Mouse (Mus musculus): ENCODE data around the gene Zfp64.
"Not testable (repeated sequence)": the region's sequence is repeated elsewhere in the genome, so short reads cannot be mapped to it uniquely, and the experiment has no call there.

Zfp64 gene

DNA sequence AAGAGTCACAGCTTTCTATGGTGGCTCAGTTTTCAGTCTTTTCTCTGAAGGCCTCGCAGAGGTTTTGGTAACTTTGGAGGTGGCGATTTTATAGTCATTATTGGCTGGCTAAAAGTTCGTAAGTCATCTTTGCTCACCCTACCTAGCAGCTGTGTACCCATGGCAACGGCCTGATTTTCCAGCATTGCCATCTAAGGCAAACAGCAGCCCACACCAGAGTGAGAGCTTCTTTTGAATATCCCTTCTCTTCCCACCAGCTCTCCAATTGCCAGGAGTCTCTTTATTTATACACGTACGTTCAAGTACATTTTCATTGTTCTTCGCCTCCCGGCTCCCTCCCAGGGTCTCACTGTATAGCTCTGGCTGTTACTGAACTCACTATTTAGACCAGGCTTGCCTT lies 59.9 kb downstream of the Zfp64 start:
- DNase-seq (ENCODE audit: low spot score), result no peak

DNA sequence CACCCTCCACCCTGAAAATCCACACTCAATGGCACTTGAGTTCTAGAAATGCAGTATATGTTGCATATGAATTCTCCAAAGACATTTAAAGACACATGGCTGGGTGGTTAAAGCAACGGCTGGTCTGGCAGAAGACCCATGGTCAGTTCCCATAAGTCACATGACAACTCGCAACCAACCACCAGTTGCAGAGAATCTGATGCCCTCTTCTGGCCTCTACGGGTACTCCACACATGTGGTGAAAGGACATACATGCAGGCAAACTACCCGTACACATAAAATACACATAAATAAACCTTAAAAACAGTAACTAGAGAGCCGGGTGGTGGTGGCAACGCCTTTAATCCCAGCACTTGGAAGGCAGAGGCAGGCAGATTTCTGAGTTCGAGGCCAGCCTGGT lies 60.6 kb downstream of the Zfp64 start:
- no peak for DNase-seq (ENCODE audit: low spot score)

DNA sequence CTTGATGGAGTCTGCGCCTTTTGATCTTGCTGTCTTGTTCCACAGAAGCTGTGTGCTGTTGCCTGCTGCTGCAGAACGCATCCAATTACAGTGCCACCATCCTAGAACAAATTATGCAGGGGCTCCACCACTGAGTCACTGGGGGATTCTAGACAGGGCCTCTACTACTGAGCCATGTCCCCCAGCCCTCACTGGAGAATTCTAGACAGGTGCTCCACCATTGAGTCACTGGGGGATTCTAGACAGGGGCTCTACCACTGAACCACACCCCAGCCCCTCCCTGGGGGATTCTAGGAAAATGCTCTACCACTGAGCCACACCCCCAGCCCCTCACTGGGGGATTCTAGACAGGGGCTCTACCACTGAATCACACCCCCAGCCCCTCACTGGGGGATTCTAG lies 63.3 kb downstream of the Zfp64 start:
- DNase-seq (ENCODE audit: low spot score), result no peak

DNA sequence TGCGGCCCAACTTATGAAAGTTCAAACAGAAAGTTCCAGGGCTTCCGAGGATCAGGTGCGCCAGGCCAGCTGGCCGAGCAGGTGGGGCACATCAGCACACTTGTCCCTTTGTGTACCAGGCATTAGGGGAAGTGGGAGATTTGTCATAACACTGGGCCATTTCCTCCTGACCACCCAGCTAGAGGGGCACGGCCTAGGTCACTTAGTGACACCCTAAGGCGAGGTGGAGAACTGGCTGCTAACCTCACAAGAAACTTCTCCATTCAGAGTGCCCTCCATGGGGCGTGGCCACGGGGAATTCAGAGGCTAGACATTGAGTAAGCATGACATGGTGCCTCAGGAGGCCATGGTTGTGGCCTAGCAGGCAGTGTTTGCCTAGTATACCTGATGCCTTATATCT lies 70.7 kb downstream of the Zfp64 start:
- no peak for DNase-seq (ENCODE audit: low spot score)

DNA sequence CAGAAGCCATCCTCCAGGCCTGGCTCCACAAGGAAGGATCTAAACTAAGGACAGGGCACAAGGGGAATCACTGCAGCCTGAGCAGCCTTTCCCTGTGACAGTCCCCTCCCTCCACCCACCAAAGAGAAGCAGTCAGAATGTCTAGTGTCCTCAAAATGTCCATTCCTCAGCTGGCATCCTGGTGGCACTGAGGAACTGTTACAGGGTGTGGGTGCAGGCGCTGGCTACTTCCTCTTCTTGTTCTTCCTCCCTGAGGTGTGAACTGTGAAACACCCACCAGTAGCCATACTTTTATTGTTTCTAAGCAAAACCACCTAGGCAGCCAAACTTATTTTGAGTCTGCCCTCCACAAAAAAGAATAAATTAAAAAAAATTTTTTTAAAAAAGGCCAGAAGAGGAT lies 72.4 kb downstream of the Zfp64 start:
- no peak for DNase-seq (ENCODE audit: low spot score)

DNA sequence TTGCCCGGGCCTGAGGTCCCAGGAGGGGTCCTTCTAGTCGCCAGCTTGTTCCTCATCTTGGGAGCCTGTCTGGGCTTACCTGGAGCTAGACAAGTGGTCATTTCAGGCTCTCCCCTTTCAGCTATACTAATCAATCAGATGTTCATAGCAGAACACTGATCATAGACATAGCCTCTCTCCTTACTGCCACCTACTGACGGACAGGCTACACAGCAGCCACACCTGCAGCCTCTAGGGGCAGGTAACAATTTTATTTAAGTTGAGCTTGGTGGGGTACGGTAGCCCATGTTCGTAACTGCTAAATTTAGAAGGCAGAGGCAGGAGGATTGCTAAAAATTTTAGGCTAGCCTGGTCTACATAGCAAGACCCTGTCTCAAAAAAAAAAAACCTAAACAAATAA lies 73.5 kb downstream of the Zfp64 start:
- DNase-seq (ENCODE audit: low spot score), result no peak

DNA sequence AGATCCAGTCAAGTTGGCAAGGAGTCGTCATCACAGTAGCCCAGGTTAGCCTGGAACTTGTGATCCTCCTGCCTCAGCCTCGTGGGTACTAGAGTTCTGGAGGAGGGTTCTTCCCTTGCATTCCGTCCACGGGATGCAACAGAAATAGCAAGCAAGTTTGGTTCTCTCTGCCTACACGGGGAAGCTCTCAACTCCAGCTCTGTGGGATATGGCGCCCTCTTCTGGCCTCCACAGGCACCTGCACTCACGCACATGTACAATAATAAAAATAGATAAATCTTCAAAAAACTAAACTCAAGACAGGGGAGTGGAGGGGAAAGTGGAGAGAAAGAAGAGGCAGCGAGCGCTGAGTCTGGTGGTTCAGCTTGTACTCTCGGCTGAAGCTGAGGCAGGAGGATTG lies 75.8 kb downstream of the Zfp64 start:
- no peak for DNase-seq (ENCODE audit: low spot score)

DNA sequence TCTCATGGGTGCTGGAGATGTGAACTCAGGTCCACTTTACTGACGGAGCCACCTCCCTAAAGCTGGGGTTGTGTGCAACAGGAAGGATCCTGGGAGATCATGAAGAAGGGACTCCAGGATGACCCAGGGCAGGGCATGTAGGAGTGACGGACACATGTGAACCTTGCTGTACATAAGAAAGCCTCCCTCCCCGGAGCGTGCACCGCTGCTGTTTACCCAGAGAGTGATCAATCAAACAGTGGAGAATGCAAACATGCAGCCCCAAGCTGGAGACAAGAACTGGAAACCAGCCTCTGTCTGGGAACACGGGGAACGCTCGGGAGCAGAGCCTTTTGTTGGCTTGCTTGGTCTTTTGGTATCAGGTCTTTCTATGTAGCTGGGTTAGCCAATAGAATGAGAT lies 76.7 kb downstream of the Zfp64 start:
- DNase-seq (ENCODE audit: low spot score), result no peak

DNA sequence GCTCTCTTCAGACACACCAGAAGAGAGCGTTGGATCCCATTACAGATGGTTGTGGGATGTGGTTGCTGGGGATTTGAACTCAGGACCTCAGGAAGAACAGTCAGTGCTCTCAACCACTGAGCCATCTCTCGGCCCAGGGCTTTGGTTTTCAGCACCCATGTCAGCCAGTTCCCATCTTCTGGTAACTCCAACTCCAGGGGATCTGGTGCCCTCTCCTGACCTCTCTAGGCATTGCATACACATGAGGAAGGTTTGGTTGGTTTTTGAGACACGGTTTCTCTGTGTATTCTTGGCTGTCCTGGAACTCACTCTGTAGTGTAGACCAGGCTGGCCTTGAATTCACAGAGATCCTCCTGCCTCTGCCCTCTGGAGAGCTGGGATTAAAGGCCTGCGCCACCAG lies 77.2 kb downstream of the Zfp64 start:
- no peak for DNase-seq (ENCODE audit: low spot score)

DNA sequence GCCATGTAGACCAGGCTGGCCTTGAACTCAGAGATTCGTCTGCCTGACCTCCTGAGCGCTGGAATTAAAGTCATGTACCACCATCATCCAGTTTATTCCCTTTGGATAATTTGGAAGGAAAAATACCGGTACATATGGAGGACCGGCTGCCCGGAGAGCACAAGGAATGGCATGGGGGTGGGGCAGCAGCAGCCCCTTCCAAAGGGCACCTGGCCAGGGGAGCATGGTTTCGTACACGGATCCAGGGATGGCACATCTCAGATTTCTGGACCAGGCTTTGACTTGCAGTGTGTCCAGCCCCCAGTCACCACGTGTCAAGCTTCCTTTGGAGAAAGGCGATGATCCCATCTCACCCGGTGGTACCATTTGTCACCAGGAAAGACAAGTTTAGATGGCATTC lies 78.8 kb downstream of the Zfp64 start:
- no peak for DNase-seq (ENCODE audit: low spot score)

DNA sequence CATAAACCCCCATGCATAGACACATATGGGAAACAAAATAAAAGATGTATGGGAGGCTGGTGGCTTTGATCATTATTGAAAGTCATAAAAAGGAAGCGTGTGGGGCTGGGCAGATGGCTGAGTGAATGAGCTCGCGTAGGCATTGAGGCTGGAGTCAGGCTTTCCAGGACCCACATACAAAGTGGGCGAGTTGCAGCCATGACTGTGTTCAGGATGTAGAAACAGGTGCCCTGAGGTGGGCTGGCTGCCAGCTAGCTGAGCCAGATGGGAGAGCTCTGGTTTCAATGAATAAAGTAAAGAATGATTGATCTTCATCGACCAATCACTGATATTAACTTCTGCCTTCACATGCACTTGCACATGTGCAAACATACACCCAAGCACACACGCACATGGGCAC lies 80.9 kb downstream of the Zfp64 start:
- DNase-seq (ENCODE audit: low spot score), result no peak

DNA sequence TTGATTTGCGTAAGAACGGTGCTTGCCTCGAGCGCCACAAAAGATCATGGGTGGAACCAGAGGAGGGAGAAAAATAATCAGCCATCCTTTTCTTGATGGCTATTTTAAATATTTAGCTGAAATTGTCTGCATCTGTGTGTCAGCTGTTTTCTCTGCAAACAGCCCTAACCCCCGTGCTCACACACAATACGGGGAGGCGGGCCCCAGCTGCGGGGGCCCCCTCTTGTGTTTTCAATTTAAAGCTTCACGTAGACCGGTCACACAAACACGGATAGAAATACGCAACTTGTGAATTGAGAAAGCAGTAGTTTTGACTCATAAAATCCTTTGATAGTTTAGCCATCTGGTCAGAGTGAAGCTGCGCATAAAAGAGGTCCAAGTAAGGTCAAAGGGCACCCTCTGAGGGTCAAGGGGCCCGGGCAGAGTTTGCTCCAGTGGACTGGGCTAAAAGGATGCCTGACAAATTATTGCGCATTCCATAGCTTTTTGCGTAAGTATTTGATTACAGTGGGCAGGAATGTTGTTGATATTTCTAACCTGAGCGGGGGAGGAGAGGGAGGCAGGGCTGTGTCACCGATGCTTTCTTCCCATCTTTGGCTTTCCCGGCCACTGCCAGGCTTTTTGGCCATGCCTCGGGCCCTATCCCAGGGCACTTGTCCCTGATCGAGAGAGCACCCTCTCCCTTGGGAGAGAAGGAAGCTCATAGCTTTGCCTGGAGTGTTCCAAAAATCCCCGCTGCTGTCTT lies 83.4 kb downstream of the Zfp64 start:
- DNase-seq (ENCODE audit: low spot score), result no peak

DNA sequence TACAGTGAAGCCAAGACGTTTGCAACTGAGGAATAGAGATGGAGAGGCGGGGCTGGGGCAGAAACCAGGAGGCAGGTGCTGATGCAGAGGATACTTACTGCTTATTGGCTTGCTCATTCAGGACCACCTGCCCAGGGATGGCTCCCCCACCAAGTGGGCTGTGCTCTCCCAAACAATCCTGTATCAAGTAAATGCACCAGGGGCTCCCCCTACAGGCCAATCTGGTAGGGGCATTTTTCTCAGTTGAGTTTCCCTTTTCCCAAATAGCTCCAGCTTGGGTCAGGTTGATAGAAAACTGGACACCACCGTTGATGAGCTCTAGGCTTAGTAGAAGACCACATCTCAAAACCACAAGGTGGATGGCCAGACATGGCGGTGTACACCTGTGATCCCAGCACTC lies 84.9 kb downstream of the Zfp64 start:
- no peak for DNase-seq (ENCODE audit: low spot score)

DNA sequence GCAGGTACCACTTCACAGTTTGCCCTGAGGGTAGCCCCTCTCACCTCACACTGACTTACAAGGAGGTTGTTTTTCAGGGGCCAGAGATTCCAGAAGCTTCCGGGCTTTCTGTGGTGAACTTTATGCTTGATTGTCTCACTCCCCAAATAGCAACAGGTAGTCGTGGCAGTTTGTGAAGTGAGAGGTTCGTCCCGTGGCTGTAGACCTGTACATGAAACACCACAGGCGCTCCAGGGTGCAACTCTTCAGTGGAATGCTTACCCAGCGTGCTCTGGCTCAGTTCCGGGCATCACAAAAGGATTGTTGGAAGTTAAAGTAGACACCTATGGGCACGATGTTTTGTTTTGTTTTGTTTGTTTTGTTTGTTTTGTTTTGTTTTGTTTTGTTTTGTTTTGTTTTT lies 88.4 kb downstream of the Zfp64 start:
- DNase-seq (ENCODE audit: low spot score), result no peak

DNA sequence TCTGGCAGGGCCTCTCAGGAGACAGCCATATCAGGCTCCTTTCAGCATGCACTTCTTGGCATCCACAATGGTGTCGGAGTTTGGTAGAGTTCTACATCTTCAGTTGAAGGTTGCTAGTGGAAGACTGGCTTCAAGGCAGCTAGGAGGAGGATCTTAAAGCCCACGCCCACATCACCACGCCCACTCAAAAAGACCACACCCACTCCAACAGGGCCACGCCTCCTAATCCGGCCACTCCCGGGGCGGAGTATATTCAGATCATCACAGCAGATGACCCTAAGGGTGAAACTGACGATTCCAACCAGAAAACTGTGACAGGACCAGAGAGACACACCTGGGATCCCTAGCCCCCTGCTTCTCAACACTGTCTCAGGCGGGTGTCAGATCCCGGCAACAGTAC lies 89.0 kb downstream of the Zfp64 start:
- no peak for DNase-seq (ENCODE audit: low spot score)

DNA sequence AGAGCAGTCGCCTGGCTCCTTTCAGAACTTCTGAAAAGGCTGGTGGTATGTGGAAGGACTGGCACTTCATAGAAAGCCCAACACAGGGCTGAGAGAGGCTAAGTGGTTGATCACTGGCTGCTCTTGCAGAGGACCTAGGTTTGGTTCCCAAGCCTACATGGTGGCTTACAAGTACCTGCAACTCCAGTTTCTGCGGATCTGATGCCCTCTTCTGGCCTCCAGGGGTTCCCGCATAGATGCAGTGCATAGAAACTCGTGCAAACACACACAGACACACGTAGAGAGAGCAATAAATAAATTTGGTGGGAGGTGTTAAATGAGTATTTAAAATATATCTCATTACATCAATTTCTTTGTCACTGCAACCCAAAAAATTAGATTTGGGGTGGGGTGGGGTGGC lies 90.5 kb downstream of the Zfp64 start:
- DNase-seq (ENCODE audit: low spot score), result no peak

DNA sequence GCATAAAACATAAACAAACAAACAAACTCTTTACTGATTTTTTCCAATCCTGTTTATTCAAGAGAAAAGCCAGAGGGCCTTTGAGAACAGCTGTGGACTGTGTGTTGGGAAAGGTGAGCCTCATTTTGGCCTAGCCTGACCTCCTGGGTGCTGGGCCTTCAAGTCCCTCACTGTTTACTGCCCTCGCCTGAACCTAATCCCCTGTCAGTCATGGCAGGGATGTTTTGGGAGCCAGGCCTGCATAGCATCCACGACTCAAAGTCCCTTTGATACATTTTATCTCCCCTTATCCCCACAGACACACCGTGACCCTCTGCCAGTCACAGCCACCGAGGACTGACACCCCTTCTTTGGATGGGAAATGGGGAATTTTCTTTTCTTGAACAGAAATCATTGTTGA lies 92.7 kb downstream of the Zfp64 start:
- DNase-seq (ENCODE audit: low spot score), result no peak

DNA sequence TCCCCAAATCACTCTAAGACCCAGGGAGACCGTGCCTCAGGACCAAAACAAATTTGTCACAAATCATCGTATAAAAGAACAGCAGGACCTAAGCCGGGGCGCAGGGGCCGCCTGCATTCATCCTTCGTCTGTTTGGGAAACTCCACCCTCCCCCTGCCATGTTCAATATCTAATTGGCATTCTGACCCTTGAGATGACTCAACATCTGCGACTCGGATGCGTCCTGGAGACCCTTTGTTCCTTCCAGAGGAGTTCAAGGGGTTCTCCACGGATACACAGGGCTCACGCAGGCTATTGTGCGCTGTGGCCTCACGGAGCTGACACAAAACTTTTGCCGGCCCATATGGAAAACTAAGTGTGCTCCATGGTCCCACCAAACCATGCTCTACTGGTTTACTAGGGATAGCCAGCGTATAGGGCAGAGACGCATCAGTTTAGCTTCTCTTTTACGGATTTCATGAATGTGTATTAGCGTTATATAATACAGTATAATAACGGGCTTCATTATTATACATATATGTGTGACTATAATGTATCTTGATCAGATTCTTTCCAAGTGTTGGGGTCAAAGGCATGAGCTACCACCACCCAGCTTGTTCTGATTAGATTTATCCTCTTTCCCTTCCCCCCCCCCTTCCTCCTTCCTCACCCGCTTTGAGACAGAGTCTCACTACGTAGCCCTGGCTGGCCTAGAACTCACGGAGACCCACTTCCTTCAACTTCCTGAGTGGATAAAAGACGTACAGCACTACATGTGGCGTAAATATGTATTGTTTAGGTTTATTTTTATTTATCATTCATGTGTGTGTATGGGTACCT lies 94.3 kb downstream of the Zfp64 start:
- no peak for DNase-seq (ENCODE audit: low spot score)

DNA sequence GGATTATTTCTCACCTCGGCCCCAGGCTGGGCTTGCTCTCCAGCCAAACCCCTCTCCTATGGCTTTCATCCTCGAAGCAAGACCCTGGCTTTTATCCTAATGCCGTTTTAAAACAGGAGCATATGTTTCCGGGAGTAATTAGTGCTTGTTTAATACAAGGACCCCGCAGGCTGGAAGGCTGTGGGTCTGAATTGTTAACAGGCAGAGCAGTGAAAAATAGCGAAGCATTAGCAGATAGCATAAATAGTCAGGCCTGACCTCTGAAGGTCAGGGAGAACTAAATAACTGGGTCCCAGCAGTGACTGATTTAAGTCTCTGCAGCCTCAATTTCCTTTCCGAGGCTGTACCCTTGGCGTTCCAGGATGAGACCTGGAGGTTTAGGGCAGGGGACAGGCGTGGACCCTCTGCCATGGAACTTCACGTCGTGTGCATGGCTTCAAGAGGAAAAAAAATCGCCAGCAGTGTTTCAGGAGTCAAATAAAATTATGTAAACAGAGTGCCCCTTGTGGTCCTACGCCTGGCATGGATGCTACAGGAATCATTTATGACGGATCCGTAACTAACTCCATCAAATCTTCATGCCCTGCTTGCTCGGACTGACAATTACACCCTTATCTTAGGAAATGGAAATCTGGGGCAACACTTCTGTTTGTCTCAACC lies 95.2 kb downstream of the Zfp64 start:
- no peak for DNase-seq (ENCODE audit: low spot score)

DNA sequence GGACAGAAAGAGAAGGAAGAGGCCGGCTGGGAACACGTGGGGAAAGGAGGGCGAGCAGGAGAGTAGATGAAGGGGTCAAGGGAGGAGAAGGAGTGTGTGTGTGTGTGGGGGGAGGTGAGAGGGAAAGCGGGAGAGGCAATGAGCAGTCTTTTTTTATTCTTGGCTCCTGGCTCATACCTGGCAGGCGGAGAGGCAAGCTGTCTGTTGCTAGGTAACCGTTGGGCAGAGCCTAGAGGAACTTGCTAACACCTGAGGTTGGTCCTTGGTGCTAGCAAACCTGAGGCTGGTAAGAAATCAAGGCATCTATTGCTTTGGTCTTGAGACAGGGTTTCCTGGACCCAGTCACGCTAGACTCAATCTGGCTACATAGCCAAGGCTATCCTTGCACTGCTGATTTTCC lies 98.7 kb downstream of the Zfp64 start:
- no peak for DNase-seq (ENCODE audit: low spot score)

DNA sequence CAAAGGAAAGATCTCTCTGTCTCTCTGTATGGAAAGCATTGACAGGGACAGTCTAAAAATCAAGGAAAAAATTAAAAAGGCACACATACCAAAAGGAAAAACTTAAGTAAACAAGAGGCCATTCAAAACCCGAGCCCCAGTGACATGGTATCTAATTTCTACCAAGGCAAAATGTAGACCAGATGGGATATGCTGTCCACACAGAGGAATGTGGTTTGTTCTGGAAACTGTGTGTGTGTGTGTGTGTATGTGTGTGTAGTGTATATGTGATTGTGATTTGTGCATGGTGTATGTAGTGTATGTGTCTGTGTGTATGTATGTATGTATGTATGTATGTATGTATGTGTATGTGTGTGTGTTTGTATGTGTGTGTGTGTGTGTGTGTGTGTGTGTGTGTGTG lies 100.6 kb downstream of the Zfp64 start:
- no peak for DNase-seq (ENCODE audit: low spot score)

DNA sequence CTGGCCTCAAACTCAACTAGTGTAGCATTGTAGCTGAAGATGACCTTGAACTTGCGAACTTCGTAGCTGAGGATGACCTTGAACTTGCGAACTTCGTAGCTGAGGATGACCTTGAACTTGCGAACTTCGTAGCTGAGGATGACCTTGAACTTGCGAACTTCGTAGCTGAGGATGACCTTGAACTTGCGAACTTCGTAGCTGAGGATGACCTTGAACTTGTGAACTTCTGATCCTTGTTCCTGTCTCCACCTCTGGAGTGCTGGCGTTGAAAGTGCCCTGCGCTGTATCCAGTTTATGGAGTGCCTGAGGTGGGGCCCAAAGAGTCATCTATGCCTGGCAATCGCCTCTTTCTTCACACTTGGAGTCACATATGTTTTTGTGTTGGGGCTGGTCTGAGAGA lies 101.5 kb downstream of the Zfp64 start:
- not testable (repeated sequence) for DNase-seq (ENCODE audit: low spot score)

DNA sequence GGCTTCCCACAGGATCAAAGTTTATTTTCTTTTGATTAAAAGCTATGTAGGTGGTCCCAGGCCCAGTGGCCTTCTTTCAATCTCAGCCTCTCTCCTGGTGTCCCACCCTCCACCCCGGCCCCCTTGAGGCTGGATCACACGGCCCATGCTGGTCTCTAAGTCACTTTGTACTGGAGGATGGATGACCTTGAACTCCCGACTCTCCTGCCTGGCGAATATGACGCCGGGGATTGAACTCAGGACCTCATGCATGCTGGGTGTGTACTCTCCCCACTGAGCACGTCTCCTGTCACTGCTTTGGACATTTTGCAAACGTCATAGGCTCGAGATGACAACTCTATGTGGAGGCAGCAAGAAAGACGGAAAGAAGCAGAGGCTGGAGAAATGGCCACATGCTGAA lies 103.8 kb downstream of the Zfp64 start:
- no peak for DNase-seq (ENCODE audit: low spot score)
